Mouse (Mus musculus): ENCODE results near the gene Stx4a. TPM values are rescaled to one million over a fixed set of nuclear protein-coding genes. Genes with fewer than 3 reads are reported as not detected.

Stx4a gene
- polyA plus RNA-seq, 1 experiment from 2014 or later = 22.2 TPM

GRCm38 (mm10) chr7:127811240-127811639, 12.9 kb upstream of the Stx4a start:
- WGBS = 87% methylated on average over 4 of the region's 4 CpGs
- Histone ChIP-seq H3K4me3 (replicated peaks; ENCODE audit: low read length) (no peak overlapping the region), H3K36me3 (ENCODE audit: control insufficient read depth, insufficient read depth) (peaks cover 12% of the 10 kb centered on the region), H3K4me1 (replicated peaks; ENCODE audit: control insufficient read depth, insufficient read depth, low read length) (peaks cover 19% of the 10 kb centered on the region), H3K4me2 (ENCODE audit: low read length) (no peak overlapping the region), H3K27me3 (replicated peaks; ENCODE audit: control insufficient read depth, insufficient read depth, low read length) (no peaks in the 10 kb centered on the region), H3K9me3 (ENCODE audit: control insufficient read depth, low read length) (no peaks in the 10 kb centered on the region), H3K27ac (ENCODE audit: low read length) (no peak overlapping the region), H3K9ac (replicated peaks; ENCODE audit: low read depth, low read length) (no peak overlapping the region)
- ATAC-seq = no peak

- no peaks in the 10 kb centered on the region for H3K27me3 ChIP-seq (replicated peaks; ENCODE audit: control insufficient read depth, insufficient read depth, low read length)
- peaks cover 21% of the 10 kb centered on the region for H3K4me1 ChIP-seq (replicated peaks; ENCODE audit: control insufficient read depth, insufficient read depth, low read length)
- H3K9me3 ChIP-seq (ENCODE audit: control insufficient read depth, low read length) = no peaks in the 10 kb centered on the region
- peaks cover 12% of the 10 kb centered on the region for H3K36me3 ChIP-seq (ENCODE audit: control insufficient read depth, insufficient read depth)
- H3K27ac ChIP-seq (ENCODE audit: low read length) = no peak overlapping the region
- H3K4me2 ChIP-seq (ENCODE audit: low read length) = no peak overlapping the region
- no peak overlapping the region for H3K4me3 ChIP-seq (replicated peaks; ENCODE audit: low read length)
- no peak for ATAC-seq
- H3K9ac ChIP-seq (replicated peaks; ENCODE audit: low read depth, low read length) = no peak overlapping the region
- WGBS = 85% methylated on average over 3 of the region's 3 CpGs
Observed at GRCm38 (mm10) chr7:127812292-127812691, 11.8 kb upstream of the Stx4a start.

DNA sequence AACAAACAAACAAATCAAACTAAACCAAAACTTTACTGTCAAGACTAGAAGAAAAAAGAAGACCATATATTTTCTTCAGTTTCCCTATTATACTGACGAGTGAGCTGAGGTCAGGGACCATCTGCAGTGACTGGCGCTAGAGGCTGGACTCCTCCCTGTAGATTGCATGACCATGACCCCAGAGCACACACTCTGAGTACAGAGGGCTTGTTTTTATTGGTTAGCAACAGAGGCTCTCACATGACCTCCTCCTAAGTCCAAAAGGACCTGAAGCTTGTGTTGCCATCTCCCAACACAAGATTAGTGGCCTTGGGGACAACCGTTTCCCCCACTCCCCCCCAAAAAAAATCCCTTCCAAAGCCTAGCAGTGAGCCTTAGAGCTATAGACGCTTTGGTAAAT, 10.3 kb upstream of the Stx4a start:
- WGBS = 64% methylated on average over 4 of the region's 4 CpGs
- H3K9me3 ChIP-seq (ENCODE audit: control insufficient read depth, low read length) = no peaks in the 10 kb centered on the region
- H3K9ac ChIP-seq (replicated peaks; ENCODE audit: low read depth, low read length) = no peak overlapping the region
- peaks cover 10% of the 10 kb centered on the region for H3K36me3 ChIP-seq (ENCODE audit: control insufficient read depth, insufficient read depth)
- H3K4me1 ChIP-seq (replicated peaks; ENCODE audit: control insufficient read depth, insufficient read depth, low read length) = peaks cover 21% of the 10 kb centered on the region
- peak overlapping the region; percentile 25 for H3K27ac ChIP-seq (ENCODE audit: low read length)
- peak; percentile 24; the same call in 1 of the 2 replicates for ATAC-seq
- no peaks in the 10 kb centered on the region for H3K27me3 ChIP-seq (replicated peaks; ENCODE audit: control insufficient read depth, insufficient read depth, low read length)
- H3K4me3 ChIP-seq (replicated peaks; ENCODE audit: low read length) = no peak overlapping the region
- H3K4me2 ChIP-seq (ENCODE audit: low read length) = 0 out of 2 replicates have a peak overlapping the region, but pooled peaks have one; percentile 0

- H3K9ac ChIP-seq (replicated peaks; ENCODE audit: low read depth, low read length) = no peak overlapping the region; the same call in 1 of the 2 replicates
- WGBS = 50% methylated on average over 19 of the region's 19 CpGs
- no peak overlapping the region for H3K4me3 ChIP-seq (replicated peaks; ENCODE audit: low read length)
- peaks cover 21% of the 10 kb centered on the region for H3K4me1 ChIP-seq (replicated peaks; ENCODE audit: control insufficient read depth, insufficient read depth, low read length)
- ATAC-seq = peak; percentile 92
- 0 out of 2 replicates have a peak overlapping the region, but pooled peaks have one; percentile 0 for H3K4me2 ChIP-seq (ENCODE audit: low read length)
- H3K27ac ChIP-seq (ENCODE audit: low read length) = peak overlapping the region; percentile 25
- no peaks in the 10 kb centered on the region for H3K9me3 ChIP-seq (ENCODE audit: control insufficient read depth, low read length)
- H3K36me3 ChIP-seq (ENCODE audit: control insufficient read depth, insufficient read depth) = peaks cover 7% of the 10 kb centered on the region
- no peaks in the 10 kb centered on the region for H3K27me3 ChIP-seq (replicated peaks; ENCODE audit: control insufficient read depth, insufficient read depth, low read length)
Observed at GRCm38 (mm10) chr7:127814241-127814921, 9.7 kb upstream of the Stx4a start.

DNA sequence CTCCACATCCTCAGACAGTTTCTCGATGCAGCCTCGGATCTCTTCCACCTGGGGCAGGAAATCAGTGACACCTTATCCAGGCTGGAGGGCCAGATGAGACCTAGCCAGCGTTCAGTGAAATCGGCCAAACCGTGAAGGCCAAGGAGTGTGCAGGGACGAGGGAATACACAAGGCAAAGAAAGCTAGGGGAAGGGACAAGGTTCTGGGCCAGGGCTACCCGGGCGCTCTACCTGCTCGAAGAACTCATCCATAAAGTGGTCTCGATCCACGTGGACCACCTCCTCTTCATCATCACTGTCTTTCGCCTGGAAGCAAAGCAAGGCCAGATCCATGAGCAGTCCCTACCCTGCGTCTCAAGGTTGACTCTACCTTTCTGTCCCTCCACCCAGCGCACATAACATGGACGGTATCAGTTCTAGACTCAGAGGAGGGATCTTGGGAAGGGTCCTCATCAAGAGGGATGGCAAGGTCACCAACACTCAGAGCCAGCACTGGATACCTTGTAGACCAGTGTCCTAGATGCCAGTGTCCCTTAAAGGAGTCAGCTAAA, 8.9 kb upstream of the Stx4a start:
- Histone ChIP-seq H3K27ac (ENCODE audit: low read length) (peak overlapping the region; percentile 25; the same call in 1 of the 2 replicates), H3K9me3 (ENCODE audit: control insufficient read depth, low read length) (no peaks in the 10 kb centered on the region), H3K9ac (replicated peaks; ENCODE audit: low read depth, low read length) (no peak overlapping the region), H3K36me3 (ENCODE audit: control insufficient read depth, insufficient read depth) (peaks cover 7% of the 10 kb centered on the region), H3K4me3 (replicated peaks; ENCODE audit: low read length) (no peak overlapping the region), H3K27me3 (replicated peaks; ENCODE audit: control insufficient read depth, insufficient read depth, low read length) (no peaks in the 10 kb centered on the region), H3K4me1 (replicated peaks; ENCODE audit: control insufficient read depth, insufficient read depth, low read length) (peaks cover 21% of the 10 kb centered on the region), H3K4me2 (ENCODE audit: low read length) (no peak overlapping the region)
- 95% methylated on average over 15 of the region's 15 CpGs for WGBS
- no peak for ATAC-seq

GRCm38 (mm10) chr7:127815954-127816821, 7.9 kb upstream of the Stx4a start:
- H3K4me3 ChIP-seq (replicated peaks; ENCODE audit: low read length) = no peak overlapping the region
- H3K27ac ChIP-seq (ENCODE audit: low read length) = no peak overlapping the region
- WGBS = 77% methylated on average over 15 of the region's 15 CpGs
- H3K9me3 ChIP-seq (ENCODE audit: control insufficient read depth, low read length) = no peaks in the 10 kb centered on the region
- no peak overlapping the region for H3K4me2 ChIP-seq (ENCODE audit: low read length)
- H3K9ac ChIP-seq (replicated peaks; ENCODE audit: low read depth, low read length) = no peak overlapping the region
- ATAC-seq = no peak
- H3K4me1 ChIP-seq (replicated peaks; ENCODE audit: control insufficient read depth, insufficient read depth, low read length) = peaks cover 25% of the 10 kb centered on the region
- H3K36me3 ChIP-seq (ENCODE audit: control insufficient read depth, insufficient read depth) = peaks cover 7% of the 10 kb centered on the region
- H3K27me3 ChIP-seq (replicated peaks; ENCODE audit: control insufficient read depth, insufficient read depth, low read length) = no peaks in the 10 kb centered on the region

GRCm38 (mm10) chr7:127817053-127817452, 7.0 kb upstream of the Stx4a start:
- Histone ChIP-seq H3K4me3 (replicated peaks; ENCODE audit: low read length) (no peak overlapping the region), H3K36me3 (ENCODE audit: control insufficient read depth, insufficient read depth) (peaks cover 3% of the 10 kb centered on the region), H3K9me3 (ENCODE audit: control insufficient read depth, low read length) (no peaks in the 10 kb centered on the region), H3K4me2 (ENCODE audit: low read length) (no peak overlapping the region), H3K27ac (ENCODE audit: low read length) (no peak overlapping the region), H3K4me1 (replicated peaks; ENCODE audit: control insufficient read depth, insufficient read depth, low read length) (peaks cover 25% of the 10 kb centered on the region), H3K27me3 (replicated peaks; ENCODE audit: control insufficient read depth, insufficient read depth, low read length) (no peaks in the 10 kb centered on the region), H3K9ac (replicated peaks; ENCODE audit: low read depth, low read length) (no peak overlapping the region)
- ATAC-seq = no peak
- 81% methylated on average over 7 of the region's 7 CpGs for WGBS

- H3K27ac ChIP-seq (ENCODE audit: low read length) = no peak overlapping the region
- H3K9me3 ChIP-seq (ENCODE audit: control insufficient read depth, low read length) = no peaks in the 10 kb centered on the region
- H3K4me1 ChIP-seq (replicated peaks; ENCODE audit: control insufficient read depth, insufficient read depth, low read length) = peaks cover 30% of the 10 kb centered on the region
- no peaks in the 10 kb centered on the region for H3K36me3 ChIP-seq (ENCODE audit: control insufficient read depth, insufficient read depth)
- no peak for ATAC-seq
- no peak overlapping the region for H3K4me2 ChIP-seq (ENCODE audit: low read length)
- no peak overlapping the region for H3K9ac ChIP-seq (replicated peaks; ENCODE audit: low read depth, low read length)
- WGBS = 84% methylated on average over 5 of the region's 5 CpGs
- H3K4me3 ChIP-seq (replicated peaks; ENCODE audit: low read length) = no peak overlapping the region
- no peaks in the 10 kb centered on the region for H3K27me3 ChIP-seq (replicated peaks; ENCODE audit: control insufficient read depth, insufficient read depth, low read length)
Observed at GRCm38 (mm10) chr7:127817776-127818175, 6.3 kb upstream of the Stx4a start.

GRCm38 (mm10) chr7:127820836-127821509, 3.1 kb upstream of the Stx4a start:
- no peak for ATAC-seq
- Histone ChIP-seq H3K4me2 (ENCODE audit: low read length) (no peak overlapping the region), H3K4me1 (replicated peaks; ENCODE audit: control insufficient read depth, insufficient read depth, low read length) (peaks cover 28% of the 10 kb centered on the region), H3K27ac (ENCODE audit: low read length) (no peak overlapping the region), H3K4me3 (replicated peaks; ENCODE audit: low read length) (no peak overlapping the region), H3K36me3 (ENCODE audit: control insufficient read depth, insufficient read depth) (no peaks in the 10 kb centered on the region), H3K27me3 (replicated peaks; ENCODE audit: control insufficient read depth, insufficient read depth, low read length) (no peaks in the 10 kb centered on the region), H3K9me3 (ENCODE audit: control insufficient read depth, low read length) (no peaks in the 10 kb centered on the region), H3K9ac (replicated peaks; ENCODE audit: low read depth, low read length) (no peak overlapping the region)
- WGBS = 82% methylated on average over 12 of the region's 13 CpGs

Measured in forebrain, embryonic 16.5 days (tissue).